8 mouse cellular contexts compared by ENCODE assay signal in genomic region chr10:118870201-118870980, GRCm38 (mm10). TPM values are rescaled to one million over a fixed set of nuclear protein-coding genes. Genes with fewer than 3 reads are reported as not detected.
DNase-seq lines count a peak whose midpoint lies in the region; ATAC-seq and TF ChIP-seq lines count a peak whose summit lies in the region.

Gene Dyrk2, minus strand, starts transcription at chr10:118870209.

- no peaks in the 10 kb centered on the region for H3K9me3 ChIP-seq in G1E (replicated peaks)
- H3K9me3 ChIP-seq in intestine, embryonic 15.5 days: no peaks in the 10 kb centered on the region
- H3K9me3 ChIP-seq in limb, embryonic 15.5 days: no peaks in the 10 kb centered on the region
- no peaks in the 10 kb centered on the region for H3K9me3 ChIP-seq in midbrain, postnatal 0 days (ENCODE audit: low read length)

- ATAC-seq in G1E (ENCODE audit: extremely low read depth, insufficient number of reproducible peaks, low FRiP score, poor library complexity, severe bottlenecking): no peak
- ATAC-seq in intestine, embryonic 15.5 days: 0 out of 2 replicates have a peak, but pooled peaks have one; percentile 10
- no peak for ATAC-seq in limb, embryonic 15.5 days (ENCODE audit: insufficient number of reproducible peaks, low FRiP score, low TSS enrichment, low read depth)
- no peak for ATAC-seq in midbrain, postnatal 0 days (ENCODE audit: low FRiP score)

- TF ChIP-seq CTCF in G1E (IDR thresholded peaks at IDR 0.05; ENCODE audit: low read depth, low read length): no peak
- TF ChIP-seq CTCF in midbrain, postnatal 0 days (IDR thresholded peaks at IDR 0.05): no peak

- H3K27ac ChIP-seq in intestine, embryonic 15.5 days: peak within 1 kb of the TSS; percentile 93
- peak within 1 kb of the TSS; percentile 93 for H3K27ac ChIP-seq in limb, embryonic 15.5 days
- H3K27ac ChIP-seq in midbrain, postnatal 0 days (ENCODE audit: low read depth, low read length): peak within 1 kb of the TSS; percentile 93

- peaks cover 34% of the 10 kb centered on the region for H3K4me1 ChIP-seq in G1E (ENCODE audit: insufficient read depth, low read depth, low read length)
- H3K4me1 ChIP-seq in intestine, embryonic 15.5 days (replicated peaks): peaks cover 19% of the 10 kb centered on the region
- H3K4me1 ChIP-seq in limb, embryonic 15.5 days: peaks cover 30% of the 10 kb centered on the region
- H3K4me1 ChIP-seq in midbrain, postnatal 0 days (ENCODE audit: insufficient read depth, low read length): peaks cover 8% of the 10 kb centered on the region; the same call in 1 of the 2 replicates

- DNase-seq in 3T3-L1 (ENCODE audit: low read depth, low spot score): peak; percentile 23
- DNase-seq in G1E (ENCODE audit: low spot score): no peak
- peak; percentile 11 to 14 for DNase-seq in cerebellum, postnatal 36 days
- no peak for DNase-seq in gonadal fat pad, adult 2 months (ENCODE audit: low read depth)
- peak; percentile 55 for DNase-seq in midbrain, postnatal 0 days (ENCODE audit: low spot score)
- no peak for DNase-seq in right cerebral cortex, postnatal 25 days

- peak within 1 kb of the TSS; percentile 60 for H3K9ac ChIP-seq in intestine, embryonic 15.5 days
- peak within 1 kb of the TSS; percentile 52 for H3K9ac ChIP-seq in limb, embryonic 15.5 days
- peak within 1 kb of the TSS; percentile 95 for H3K9ac ChIP-seq in midbrain, postnatal 0 days (replicated peaks; ENCODE audit: low read length, poor library complexity, severe bottlenecking)

- H3K4me3 ChIP-seq in G1E (ENCODE audit: low read depth, low read length): peak within 1 kb of the TSS; percentile 92
- peak within 1 kb of the TSS; percentile 71 for H3K4me3 ChIP-seq in intestine, embryonic 15.5 days (replicated peaks)
- peak within 1 kb of the TSS; percentile 94 for H3K4me3 ChIP-seq in limb, embryonic 15.5 days
- H3K4me3 ChIP-seq in midbrain, postnatal 0 days (ENCODE audit: low read depth, low read length): peak within 1 kb of the TSS; percentile 99

- WGBS in intestine, embryonic 15.5 days: 13% methylated on average over 16 of the region's 16 CpGs
- WGBS in limb, embryonic 15.5 days: 8% methylated on average over 16 of the region's 16 CpGs
- WGBS in midbrain, postnatal 0 days: 5% methylated on average over 16 of the region's 16 CpGs

- peaks cover 29% of the 10 kb centered on the region for H3K27me3 ChIP-seq in G1E (ENCODE audit: insufficient read depth, low read length)
- H3K27me3 ChIP-seq in intestine, embryonic 15.5 days (replicated peaks): no peaks in the 10 kb centered on the region
- no peaks in the 10 kb centered on the region for H3K27me3 ChIP-seq in limb, embryonic 15.5 days
- H3K27me3 ChIP-seq in midbrain, postnatal 0 days (ENCODE audit: insufficient read depth, low read length): no peaks in the 10 kb centered on the region

- peak within 1 kb of the TSS; percentile 98 for H3K4me2 ChIP-seq in intestine, embryonic 15.5 days (replicated peaks)
- H3K4me2 ChIP-seq in limb, embryonic 15.5 days: peak within 1 kb of the TSS; percentile 96
- H3K4me2 ChIP-seq in midbrain, postnatal 0 days (ENCODE audit: low read depth, low read length, poor library complexity, severe bottlenecking): peak within 1 kb of the TSS; percentile 91

- peaks cover 11% of the 10 kb centered on the region for H3K36me3 ChIP-seq in G1E (replicated peaks)
- no peaks in the 10 kb centered on the region for H3K36me3 ChIP-seq in intestine, embryonic 15.5 days
- H3K36me3 ChIP-seq in limb, embryonic 15.5 days: no peaks in the 10 kb centered on the region; the same call in 1 of the 2 replicates
- H3K36me3 ChIP-seq in midbrain, postnatal 0 days (ENCODE audit: insufficient read depth, low read length): no peaks in the 10 kb centered on the region

RNA-seq across cellular contexts. Expression of gene Dyrk2, which starts in this region (rescaled TPM):
- total RNA-seq in G1E (2014; fragmentation: Nextera tagmentation) (29.0 and 32.9 TPM in 2 replicates), G1E (2017) (12.5 and 14.7 TPM in 2 replicates)
- 9.8 and 10.3 TPM in 2 replicates for polyA plus RNA-seq in G1E (2012)
- 12.5 and 13.5 TPM in 2 replicates for polyA plus RNA-seq in gonadal fat pad, adult 2 months (2012; rRNA removed)
- 9.5 TPM in 2 replicates for polyA plus RNA-seq in intestine, embryonic 15.5 days (2015; fragmentation: Nextera tagmentation; extraction: Ambion mirVana)
- polyA plus RNA-seq in limb, embryonic 15.5 days (2015; fragmentation: Nextera tagmentation; extraction: Ambion mirVana): 8.0 and 9.2 TPM in 2 replicates
- total RNA-seq in midbrain, postnatal 0 days (2014; rRNA removed): 51.4 and 73.4 TPM in 2 replicates
- 8.9 and 9.6 TPM in 2 replicates for polyA plus RNA-seq in midbrain, postnatal 0 days (2015; fragmentation: Nextera tagmentation; extraction: Ambion mirVana)

Comparison
In these comparisons a context has a peak if more than half of its experiments do, and no peak if none do; other contexts are left out.
1. DNase-seq: peak in 3T3-L1 (single experiment), cerebellum, postnatal 36 days (2 of 2) and midbrain, postnatal 0 days (single experiment); none in G1E (single experiment), gonadal fat pad, adult 2 months (single experiment) and right cerebral cortex, postnatal 25 days (single experiment).
2. Peak in every context shown above with its lines, with median percentiles within 50 percentile points of each other: H3K4me3 ChIP-seq, H3K27ac ChIP-seq, H3K4me2 ChIP-seq and H3K9ac ChIP-seq.